Mouse (Mus musculus) ES-Bruce4 (cell line): ENCODE measurements around the gene Gm17545. TPM values are rescaled to one million over a fixed set of nuclear protein-coding genes. Genes with fewer than 3 reads are reported as not detected.

Source experiments
- H3K27ac ChIP-seq: 2 replicates; pipeline ENCODE4 v1.5.1; 2012; ENCODE audit warnings: low read length, inconsistent platforms; ENCODE audit not compliant: insufficient read depth
- H3K27me3 ChIP-seq: 2 replicates; pipeline ENCODE4 v1.6.1; 2012; ENCODE audit warnings: mild to moderate bottlenecking, low read length, inconsistent platforms; ENCODE audit not compliant: control insufficient read depth, poor library complexity, insufficient read depth, severe bottlenecking
- H3K36me3 ChIP-seq: 2 replicates; pipeline ENCODE4 v1.6.1; 2012; ENCODE audit warnings: inconsistent platforms, mild to moderate bottlenecking, low read length, moderate library complexity; ENCODE audit not compliant: control insufficient read depth, poor library complexity, insufficient read depth, severe bottlenecking
- H3K4me1 ChIP-seq: one replicate; pipeline ENCODE4 v1.8.1; 2011; ENCODE audit warnings: low read length; ENCODE audit not compliant: control insufficient read depth, insufficient read depth
- H3K4me3 ChIP-seq: 2 replicates; pipeline ENCODE4 v1.5.1; 2011; ENCODE audit warnings: low read depth, mild to moderate bottlenecking, low read length
- H3K9ac ChIP-seq: 2 replicates; pipeline ENCODE4 v1.6.1; 2012; ENCODE audit warnings: low read depth, mild to moderate bottlenecking, inconsistent platforms; ENCODE audit not compliant: poor library complexity, severe bottlenecking
- H3K9me3 ChIP-seq: replicated peaks from 2 replicates; pipeline ENCODE4 v1.6.1; 2012; ENCODE audit warnings: mild to moderate bottlenecking, low read length, inconsistent platforms; ENCODE audit not compliant: control insufficient read depth, poor library complexity, insufficient read depth, severe bottlenecking
- CTCF ChIP-seq: IDR thresholded peaks from one replicate; pipeline ENCODE4 v1.8.1; 2011; ENCODE audit warnings: low read depth, low read length
- EP300 ChIP-seq: IDR thresholded peaks from 2 replicates; pipeline ENCODE4 v1.6.1; 2011; ENCODE audit warnings: low read depth, low read length; ENCODE audit not compliant: insufficient read depth
- POLR2A ChIP-seq: IDR thresholded peaks from one replicate; pipeline ENCODE4 v1.8.1; 2011; ENCODE audit warnings: low read length; ENCODE audit not compliant: insufficient read depth
- polyA plus RNA-seq: library from polyadenylated mRNA; stranded (reverse); fragments of >200 nt; gene quantifications from 2 replicates; pipeline ENCODE4 v1.2.4, GENCODE M21; 2011; ENCODE audit warnings: low read depth; ENCODE audit not compliant: missing spikeins, insufficient read depth, insufficient read length

The Gm17545 gene
- polyA plus RNA-seq, 1 experiment = not detected

GRCm38 (mm10) chr9:22466212-22466611 lies 12.1 kb downstream of the Gm17545 start:
- Histone ChIP-seq H3K4me1 (no peaks in the 10 kb centered on the region), H3K4me3 (no peak overlapping the region), H3K36me3 (peaks cover 3% of the 10 kb centered on the region; the same call in 1 of the 2 replicates), H3K9me3 (no peaks in the 10 kb centered on the region), H3K27ac (no peak overlapping the region), H3K27me3 (no peaks in the 10 kb centered on the region), H3K9ac (no peak overlapping the region)
- TF ChIP-seq EP300 (no peak), CTCF (no peak), POLR2A (no peak)

GRCm38 (mm10) chr9:22467371-22468169 lies 13.5 kb downstream of the Gm17545 start:
- no peak overlapping the region for H3K27ac ChIP-seq
- peak overlapping the region; percentile 92 for H3K4me3 ChIP-seq
- H3K27me3 ChIP-seq = no peaks in the 10 kb centered on the region
- peak overlapping the region; percentile 76 for H3K9ac ChIP-seq
- H3K4me1 ChIP-seq = no peaks in the 10 kb centered on the region
- H3K36me3 ChIP-seq = peaks cover 3% of the 10 kb centered on the region; the same call in 1 of the 2 replicates
- TF ChIP-seq POLR2A (no peak), CTCF (no peak), EP300 (no peak)
- no peaks in the 10 kb centered on the region for H3K9me3 ChIP-seq

GRCm38 (mm10) chr9:22468170-22468898 lies 14.2 kb downstream of the Gm17545 start:
- Histone ChIP-seq H3K27ac (no peak overlapping the region), H3K4me1 (no peaks in the 10 kb centered on the region), H3K36me3 (peaks cover 3% of the 10 kb centered on the region; the same call in 1 of the 2 replicates), H3K4me3 (peak overlapping the region; percentile 92), H3K9ac (peak overlapping the region; percentile 76), H3K27me3 (no peaks in the 10 kb centered on the region), H3K9me3 (no peaks in the 10 kb centered on the region)
- TF ChIP-seq CTCF (no peak), POLR2A (peak; percentile 85)

- Histone ChIP-seq H3K27ac (no peak overlapping the region), H3K36me3 (peaks cover 3% of the 10 kb centered on the region; the same call in 1 of the 2 replicates), H3K27me3 (no peaks in the 10 kb centered on the region), H3K4me3 (no peak overlapping the region), H3K9ac (peak overlapping the region; percentile 76; the same call in 1 of the 2 replicates), H3K4me1 (no peaks in the 10 kb centered on the region), H3K9me3 (no peaks in the 10 kb centered on the region)
- TF ChIP-seq EP300 = no peak
Measured at GRCm38 (mm10) chr9:22468899-22469259, 14.8 kb downstream of the Gm17545 start.

- peak within 1 kb of the TSS; percentile 47 for H3K4me3 ChIP-seq
Measured at GRCm38 (mm10) chr9:22469643-22470042, 15.6 kb downstream of the Gm17545 start, which contains the start of gene Rp9. Rp9 (minus strand) TSS chr9:22469743.

GRCm38 (mm10) chr9:22475424-22475868 lies 21.4 kb downstream of the Gm17545 start, which contains the start of gene Bbs9:
Bbs9 (plus strand) TSS chr9:22475715.
- H3K27ac ChIP-seq = no peak within 1 kb of the TSS

More at GRCm38 (mm10) chr9:22469643-22470042, 15.6 kb downstream of the Gm17545 start, which contains the start of gene Rp9:
- TF ChIP-seq EP300 (no peak), POLR2A (no peak), CTCF (no peak)
- Histone ChIP-seq H3K27ac (no peak within 1 kb of the TSS), H3K4me1 (no peaks in the 10 kb centered on the region), H3K9ac (peak within 1 kb of the TSS; percentile 76), H3K27me3 (no peaks in the 10 kb centered on the region), H3K36me3 (peaks cover 3% of the 10 kb centered on the region; the same call in 1 of the 2 replicates), H3K9me3 (no peaks in the 10 kb centered on the region)

More at GRCm38 (mm10) chr9:22475424-22475868, 21.4 kb downstream of the Gm17545 start, which contains the start of gene Bbs9:
- no peaks in the 10 kb centered on the region for H3K27me3 ChIP-seq
- H3K4me1 ChIP-seq = no peaks in the 10 kb centered on the region
- H3K4me3 ChIP-seq = peak within 1 kb of the TSS; percentile 90
- H3K9ac ChIP-seq = peak within 1 kb of the TSS; percentile 55
- no peaks in the 10 kb centered on the region for H3K9me3 ChIP-seq
- TF ChIP-seq CTCF (no peak), POLR2A (no peak), EP300 (no peak)
- H3K36me3 ChIP-seq = no peaks in the 10 kb centered on the region
